Mouse (Mus musculus): Measurements from ENCODE around the gene Gm498. TPM values are rescaled to one million over a fixed set of nuclear protein-coding genes. Genes with fewer than 3 reads are reported as not detected.

The Gm498 gene
- polyA plus RNA-seq, 1 experiment from 2014 or later: not detected

- Histone ChIP-seq H3K9ac (ENCODE audit: low read depth, low read length) (no peak overlapping the region), H3K4me3 (ENCODE audit: low read depth, low read length) (no peak overlapping the region), H3K36me3 (ENCODE audit: control insufficient read depth, insufficient read depth, low read length) (peaks cover 8% of the 10 kb centered on the region; the same call in 1 of the 2 replicates), H3K4me2 (ENCODE audit: low read depth, low read length) (no peak overlapping the region), H3K9me3 (ENCODE audit: control insufficient read depth, low read length) (no peaks in the 10 kb centered on the region), H3K27me3 (replicated peaks; ENCODE audit: control insufficient read depth, insufficient read depth, low read length) (no peaks in the 10 kb centered on the region), H3K27ac (replicated peaks; ENCODE audit: low read depth, low read length) (no peak overlapping the region), H3K4me1 (ENCODE audit: control insufficient read depth, insufficient read depth, low read length) (peaks cover 10% of the 10 kb centered on the region; the same call in 1 of the 2 replicates)
- ATAC-seq (ENCODE audit: low read depth): no peak
- no peak for DNase-seq (ENCODE audit: low spot score)
- 81% methylated on average over 8 of the region's 8 CpGs for WGBS
These were observed 34.4 kb upstream of the Gm498 start for GRCm38 (mm10) chr7:143832196-143832595.

- H3K9ac ChIP-seq (ENCODE audit: low read depth, low read length): no peak overlapping the region
- H3K4me1 ChIP-seq (ENCODE audit: control insufficient read depth, insufficient read depth, low read length): peaks cover 10% of the 10 kb centered on the region; the same call in 1 of the 2 replicates
- ATAC-seq (ENCODE audit: low read depth): no peak
- H3K4me2 ChIP-seq (ENCODE audit: low read depth, low read length): no peak overlapping the region
- H3K36me3 ChIP-seq (ENCODE audit: control insufficient read depth, insufficient read depth, low read length): peaks cover 11% of the 10 kb centered on the region; the same call in 1 of the 2 replicates
- WGBS: 98% methylated on average over 2 of the region's 2 CpGs
- no peaks in the 10 kb centered on the region for H3K27me3 ChIP-seq (replicated peaks; ENCODE audit: control insufficient read depth, insufficient read depth, low read length)
- H3K27ac ChIP-seq (replicated peaks; ENCODE audit: low read depth, low read length): no peak overlapping the region
- H3K9me3 ChIP-seq (ENCODE audit: control insufficient read depth, low read length): no peaks in the 10 kb centered on the region
- no peak for DNase-seq (ENCODE audit: low spot score)
- H3K4me3 ChIP-seq (ENCODE audit: low read depth, low read length): no peak overlapping the region
These were observed 34.0 kb upstream of the Gm498 start for GRCm38 (mm10) chr7:143832611-143833010.

- Histone ChIP-seq H3K9ac (ENCODE audit: low read depth, low read length) (no peak overlapping the region), H3K27ac (replicated peaks; ENCODE audit: low read depth, low read length) (no peak overlapping the region), H3K4me3 (ENCODE audit: low read depth, low read length) (no peak overlapping the region), H3K27me3 (replicated peaks; ENCODE audit: control insufficient read depth, insufficient read depth, low read length) (no peaks in the 10 kb centered on the region), H3K36me3 (ENCODE audit: control insufficient read depth, insufficient read depth, low read length) (peaks cover 19% of the 10 kb centered on the region; the same call in 1 of the 2 replicates), H3K4me2 (ENCODE audit: low read depth, low read length) (no peak overlapping the region), H3K4me1 (ENCODE audit: control insufficient read depth, insufficient read depth, low read length) (peaks cover 10% of the 10 kb centered on the region; the same call in 1 of the 2 replicates), H3K9me3 (ENCODE audit: control insufficient read depth, low read length) (no peaks in the 10 kb centered on the region)
- 79% methylated on average over 6 of the region's 6 CpGs for WGBS
- no peak for DNase-seq (ENCODE audit: low spot score)
- no peak for ATAC-seq (ENCODE audit: low read depth)
These were observed 33.0 kb upstream of the Gm498 start for GRCm38 (mm10) chr7:143833581-143834190.

- ATAC-seq (ENCODE audit: low read depth) (no peak), DNase-seq (ENCODE audit: low spot score) (no peak)
- Histone ChIP-seq H3K4me1 (ENCODE audit: control insufficient read depth, insufficient read depth, low read length) (peaks cover 10% of the 10 kb centered on the region; the same call in 1 of the 2 replicates), H3K4me2 (ENCODE audit: low read depth, low read length) (no peak overlapping the region), H3K27me3 (replicated peaks; ENCODE audit: control insufficient read depth, insufficient read depth, low read length) (no peaks in the 10 kb centered on the region), H3K36me3 (ENCODE audit: control insufficient read depth, insufficient read depth, low read length) (peaks cover 22% of the 10 kb centered on the region; the same call in 1 of the 2 replicates), H3K4me3 (ENCODE audit: low read depth, low read length) (no peak overlapping the region), H3K9me3 (ENCODE audit: control insufficient read depth, low read length) (no peaks in the 10 kb centered on the region), H3K9ac (ENCODE audit: low read depth, low read length) (0 out of 2 replicates have a peak overlapping the region, but pooled peaks have one; percentile 30), H3K27ac (replicated peaks; ENCODE audit: low read depth, low read length) (no peak overlapping the region)
- 90% methylated on average over 2 of the region's 2 CpGs for WGBS
These were observed 32.3 kb upstream of the Gm498 start for GRCm38 (mm10) chr7:143834316-143834715.

GRCm38 (mm10) chr7:143834972-143835371 lies 31.7 kb upstream of the Gm498 start:
- Histone ChIP-seq H3K36me3 (ENCODE audit: control insufficient read depth, insufficient read depth, low read length) (peaks cover 28% of the 10 kb centered on the region), H3K9ac (ENCODE audit: low read depth, low read length) (no peak overlapping the region), H3K4me2 (ENCODE audit: low read depth, low read length) (no peak overlapping the region), H3K4me1 (ENCODE audit: control insufficient read depth, insufficient read depth, low read length) (peaks cover 10% of the 10 kb centered on the region; the same call in 1 of the 2 replicates), H3K4me3 (ENCODE audit: low read depth, low read length) (no peak overlapping the region), H3K27ac (replicated peaks; ENCODE audit: low read depth, low read length) (no peak overlapping the region), H3K27me3 (replicated peaks; ENCODE audit: control insufficient read depth, insufficient read depth, low read length) (no peaks in the 10 kb centered on the region), H3K9me3 (ENCODE audit: control insufficient read depth, low read length) (no peaks in the 10 kb centered on the region)
- WGBS: 61% methylated on average over 3 of the region's 3 CpGs
- no peak for DNase-seq (ENCODE audit: low spot score)
- no peak for ATAC-seq (ENCODE audit: low read depth)

- ATAC-seq (ENCODE audit: low read depth): no peak
- Histone ChIP-seq H3K9ac (ENCODE audit: low read depth, low read length) (no peak overlapping the region), H3K36me3 (ENCODE audit: control insufficient read depth, insufficient read depth, low read length) (peaks cover 57% of the 10 kb centered on the region), H3K4me2 (ENCODE audit: low read depth, low read length) (no peak overlapping the region), H3K4me1 (ENCODE audit: control insufficient read depth, insufficient read depth, low read length) (0 out of 2 replicates have a peak, but pooled peaks cover 3% of the 10 kb centered on the region), H3K9me3 (ENCODE audit: control insufficient read depth, low read length) (no peaks in the 10 kb centered on the region), H3K27me3 (replicated peaks; ENCODE audit: control insufficient read depth, insufficient read depth, low read length) (no peaks in the 10 kb centered on the region), H3K4me3 (ENCODE audit: low read depth, low read length) (no peak overlapping the region), H3K27ac (replicated peaks; ENCODE audit: low read depth, low read length) (no peak overlapping the region)
- WGBS: 72% methylated on average over 3 of the region's 3 CpGs
- no peak for DNase-seq (ENCODE audit: low spot score)
These were observed 28.8 kb upstream of the Gm498 start for GRCm38 (mm10) chr7:143837705-143838358.

GRCm38 (mm10) chr7:143840121-143840520 lies 26.5 kb upstream of the Gm498 start:
- no peak overlapping the region for H3K9ac ChIP-seq (ENCODE audit: low read depth, low read length)
- ATAC-seq (ENCODE audit: low read depth) (no peak), DNase-seq (ENCODE audit: low spot score) (no peak)
- H3K27me3 ChIP-seq (replicated peaks; ENCODE audit: control insufficient read depth, insufficient read depth, low read length): no peaks in the 10 kb centered on the region
- 89% methylated on average over 5 of the region's 5 CpGs for WGBS
- no peaks in the 10 kb centered on the region for H3K4me1 ChIP-seq (ENCODE audit: control insufficient read depth, insufficient read depth, low read length)
- H3K4me2 ChIP-seq (ENCODE audit: low read depth, low read length): no peak overlapping the region
- no peak overlapping the region for H3K4me3 ChIP-seq (ENCODE audit: low read depth, low read length)
- H3K9me3 ChIP-seq (ENCODE audit: control insufficient read depth, low read length): no peaks in the 10 kb centered on the region
- H3K36me3 ChIP-seq (ENCODE audit: control insufficient read depth, insufficient read depth, low read length): peaks cover 76% of the 10 kb centered on the region
- no peak overlapping the region for H3K27ac ChIP-seq (replicated peaks; ENCODE audit: low read depth, low read length)

GRCm38 (mm10) chr7:143841301-143841700 lies 25.3 kb upstream of the Gm498 start:
- WGBS: 96% methylated on average over 8 of the region's 8 CpGs
- no peak overlapping the region for H3K27ac ChIP-seq (replicated peaks; ENCODE audit: low read depth, low read length)
- peaks cover 87% of the 10 kb centered on the region for H3K36me3 ChIP-seq (ENCODE audit: control insufficient read depth, insufficient read depth, low read length)
- ATAC-seq (ENCODE audit: low read depth): no peak
- H3K9ac ChIP-seq (ENCODE audit: low read depth, low read length): no peak overlapping the region
- H3K4me3 ChIP-seq (ENCODE audit: low read depth, low read length): no peak overlapping the region
- H3K4me1 ChIP-seq (ENCODE audit: control insufficient read depth, insufficient read depth, low read length): no peaks in the 10 kb centered on the region
- no peak overlapping the region for H3K4me2 ChIP-seq (ENCODE audit: low read depth, low read length)
- H3K9me3 ChIP-seq (ENCODE audit: control insufficient read depth, low read length): no peaks in the 10 kb centered on the region
- no peaks in the 10 kb centered on the region for H3K27me3 ChIP-seq (replicated peaks; ENCODE audit: control insufficient read depth, insufficient read depth, low read length)
- DNase-seq (ENCODE audit: low spot score): no peak
